Mouse (Mus musculus) MEL (cell line): ENCODE measurements around the gene Bicral. TPM values are rescaled to one million over a fixed set of nuclear protein-coding genes. Genes with fewer than 3 reads are reported as not detected.

Experiments
- DNase-seq: peaks from one replicate; pipeline ENCODE4 v3.0.0; 2011; ENCODE audit warnings: low read depth, low spot score
- H3K27ac ChIP-seq: 2 replicates; pipeline ENCODE4 v1.5.1; 2012; ENCODE audit warnings: low read depth, mild to moderate bottlenecking, control low read depth, low read length, moderate library complexity; ENCODE audit not compliant: control insufficient read depth
- H3K27me3 ChIP-seq, 2 experiments: fragments of 150-350 bp in 1 of 2; sonication (generic) in 1 of 2; 2 replicates each; pipeline ENCODE4 v1.6.1; 2012; ENCODE audit warnings: low read length in 2 of 2, mild to moderate bottlenecking in 2 of 2, improper control_type of control experiment in 1 of 2, moderate library complexity in 1 of 2; ENCODE audit not compliant: insufficient read depth in 2 of 2, control insufficient read depth in 1 of 2
- H3K36me3 ChIP-seq, 2 experiments: 2 replicates each; pipeline ENCODE4 v1.6.1; 2012 to 2014; ENCODE audit warnings: low read length in 2 of 2, improper control_type of control experiment in 1 of 2, inconsistent platforms in 1 of 2, mild to moderate bottlenecking in 1 of 2; ENCODE audit not compliant: insufficient read depth in 2 of 2, control insufficient read depth in 1 of 2
- H3K4me1 ChIP-seq, 2 experiments: fragments of 150-350 bp in 1 of 2; sonication (generic) in 1 of 2; 2 replicates each; pipeline ENCODE4 v1.6.1; 2012; ENCODE audit warnings: low read length in 2 of 2, improper control_type of control experiment in 1 of 2, mild to moderate bottlenecking in 1 of 2; ENCODE audit not compliant: insufficient read depth in 2 of 2, control insufficient read depth in 1 of 2
- H3K4me3 ChIP-seq, 2 experiments: fragments of 150-350 bp in 1 of 2; sonication (generic) in 1 of 2; 2 replicates each; pipeline ENCODE4 v1.5.1; 2012; ENCODE audit warnings: low read depth in 2 of 2, low read length in 2 of 2, mild to moderate bottlenecking in 2 of 2, moderate library complexity in 2 of 2, control low read depth in 1 of 2, improper control_type of control experiment in 1 of 2; ENCODE audit not compliant: control insufficient read depth in 1 of 2, insufficient read depth in 1 of 2
- H3K79me2 ChIP-seq: 2 replicates; pipeline ENCODE4 v1.6.1; 2012; ENCODE audit warnings: mild to moderate bottlenecking, low read length, moderate library complexity; ENCODE audit not compliant: control insufficient read depth, poor library complexity, insufficient read depth
- H3K9ac ChIP-seq: 2 replicates; pipeline ENCODE4 v1.6.1; 2012; ENCODE audit warnings: low read depth, mild to moderate bottlenecking, control low read depth, low read length, moderate library complexity; ENCODE audit not compliant: control insufficient read depth, poor library complexity, severe bottlenecking
- H3K9me3 ChIP-seq: fragments of 150-350 bp; sonication (generic); replicated peaks from 2 replicates; pipeline ENCODE4 v1.6.1; 2012; ENCODE audit warnings: mild to moderate bottlenecking, low read length, improper control_type of control experiment, moderate library complexity; ENCODE audit not compliant: insufficient read depth
- BHLHE40 ChIP-seq: IDR thresholded peaks from 2 replicates; pipeline ENCODE4 v1.6.1; 2012; ENCODE audit warnings: low read depth, mild to moderate bottlenecking, inconsistent platforms, low read length, improper control_type of control experiment, borderline replicate concordance
- CHD1 ChIP-seq: IDR thresholded peaks from 2 replicates; pipeline ENCODE4 v1.6.1; 2012; ENCODE audit warnings: low read depth, mild to moderate bottlenecking, inconsistent platforms, low read length, improper control_type of control experiment
- ELF1 ChIP-seq: IDR thresholded peaks from 2 replicates; pipeline ENCODE4 v1.6.1; 2014; ENCODE audit warnings: low read depth, mild to moderate bottlenecking, inconsistent platforms, low read length, improper control_type of control experiment, moderate library complexity
- ETS1 ChIP-seq: IDR thresholded peaks from 2 replicates; pipeline ENCODE4 v1.6.1; 2012; ENCODE audit warnings: low read depth, mild to moderate bottlenecking, inconsistent platforms, low read length, improper control_type of control experiment, moderate library complexity
- HCFC1 ChIP-seq: IDR thresholded peaks from 2 replicates; pipeline ENCODE4 v1.6.1; 2012; ENCODE audit warnings: low read depth, mild to moderate bottlenecking, inconsistent platforms, low read length, improper control_type of control experiment, moderate library complexity
- JUND ChIP-seq: IDR thresholded peaks from 2 replicates; pipeline ENCODE4 v1.6.1; 2011; ENCODE audit warnings: low read depth, mild to moderate bottlenecking, improper control_type of control experiment, low read length
- MAFK ChIP-seq: IDR thresholded peaks from 2 replicates; pipeline ENCODE4 v1.6.1; 2011; ENCODE audit warnings: low read depth, mild to moderate bottlenecking, low read length, improper control_type of control experiment, borderline replicate concordance
- MAZ ChIP-seq: IDR thresholded peaks from 2 replicates; pipeline ENCODE4 v1.6.1; 2012; ENCODE audit warnings: low read depth, mild to moderate bottlenecking, inconsistent platforms, low read length, improper control_type of control experiment
- MEF2A ChIP-seq: IDR thresholded peaks from 2 replicates; pipeline ENCODE4 v1.6.1; 2014; ENCODE audit warnings: low read depth, mild to moderate bottlenecking, inconsistent platforms, low read length, improper control_type of control experiment; ENCODE audit not compliant: poor library complexity, insufficient replicate concordance, severe bottlenecking; ENCODE audit errors: extremely low read depth
- MXI1 ChIP-seq: IDR thresholded peaks from 2 replicates; pipeline ENCODE4 v1.6.1; 2011; ENCODE audit warnings: mild to moderate bottlenecking, low read depth, low read length, improper control_type of control experiment
- MYB ChIP-seq: IDR thresholded peaks from 2 replicates; pipeline ENCODE4 v1.6.1; 2011; ENCODE audit warnings: mild to moderate bottlenecking, low read depth, low read length, improper control_type of control experiment
- MYC ChIP-seq: IDR thresholded peaks from 2 replicates; pipeline ENCODE4 v1.6.1; 2011; ENCODE audit warnings: low read depth, mild to moderate bottlenecking, low read length, improper control_type of control experiment, moderate library complexity
- NELFE ChIP-seq: IDR thresholded peaks from 2 replicates; pipeline ENCODE4 v1.6.1; 2011; ENCODE audit warnings: low read depth, low read length, improper control_type of control experiment
- NRF1 ChIP-seq: IDR thresholded peaks from 2 replicates; pipeline ENCODE4 v1.6.1; 2014; ENCODE audit warnings: low read depth, mild to moderate bottlenecking, inconsistent platforms, low read length, improper control_type of control experiment, moderate library complexity; ENCODE audit not compliant: poor library complexity, insufficient read depth, severe bottlenecking
- POLR2A ChIP-seq, 2 experiments: IDR thresholded peaks; 2 replicates each; pipeline ENCODE4 v1.6.1; 2011 to 2012; ENCODE audit warnings: low read length in 2 of 2, mild to moderate bottlenecking in 2 of 2, control low read depth in 1 of 2, improper control_type of control experiment in 1 of 2, low read depth in 1 of 2, moderate library complexity in 1 of 2; ENCODE audit not compliant: control insufficient read depth in 1 of 2, insufficient read depth in 1 of 2, poor library complexity in 1 of 2
- POLR2AphosphoS2 ChIP-seq: IDR thresholded peaks from 2 replicates; pipeline ENCODE4 v1.6.1; 2011; ENCODE audit warnings: low read length, improper control_type of control experiment
- RAD21 ChIP-seq: IDR thresholded peaks from 2 replicates; pipeline ENCODE4 v1.6.1; 2011; ENCODE audit warnings: mild to moderate bottlenecking, low read depth, low read length, improper control_type of control experiment
- RCOR1 ChIP-seq: IDR thresholded peaks from 2 replicates; pipeline ENCODE4 v1.6.1; 2012; ENCODE audit warnings: low read depth, mild to moderate bottlenecking, inconsistent platforms, low read length, improper control_type of control experiment
- SIN3A ChIP-seq: IDR thresholded peaks from 2 replicates; pipeline ENCODE4 v1.6.1; 2012; ENCODE audit warnings: low read length, improper control_type of control experiment, inconsistent platforms
- SMC3 ChIP-seq: IDR thresholded peaks from 2 replicates; pipeline ENCODE4 v1.6.1; 2011; ENCODE audit warnings: low read depth, low read length, improper control_type of control experiment
- TBP ChIP-seq: IDR thresholded peaks from 2 replicates; pipeline ENCODE4 v1.8.0; 2011; ENCODE audit warnings: low read depth, low read length, improper control_type of control experiment
- UBTF ChIP-seq: IDR thresholded peaks from 2 replicates; pipeline ENCODE4 v1.6.1; 2012; ENCODE audit warnings: low read depth, mild to moderate bottlenecking, inconsistent platforms, low read length, improper control_type of control experiment, moderate library complexity, borderline replicate concordance; ENCODE audit not compliant: insufficient read depth
- USF1 ChIP-seq: IDR thresholded peaks from 2 replicates; pipeline ENCODE4 v1.6.1; 2014; ENCODE audit warnings: low read depth, mild to moderate bottlenecking, inconsistent platforms, low read length, improper control_type of control experiment, moderate library complexity
- ZKSCAN1 ChIP-seq: IDR thresholded peaks from 2 replicates; pipeline ENCODE4 v1.6.1; 2012; ENCODE audit warnings: low read depth, mild to moderate bottlenecking, inconsistent platforms, low read length, improper control_type of control experiment, moderate library complexity
- ZMIZ1 ChIP-seq: IDR thresholded peaks from 2 replicates; pipeline ENCODE4 v1.6.1; 2012; ENCODE audit warnings: low read depth, mild to moderate bottlenecking, inconsistent platforms, low read length, improper control_type of control experiment, moderate library complexity
- ZNF384 ChIP-seq: IDR thresholded peaks from 2 replicates; pipeline ENCODE4 v1.6.1; 2012; ENCODE audit warnings: low read depth, mild to moderate bottlenecking, inconsistent platforms, low read length, improper control_type of control experiment
- polyA plus RNA-seq, 2 experiments: library from polyadenylated mRNA; stranded (reverse) in 1 of 2; unstranded in 1 of 2; fragments of >175 nt in 1 of 2; fragments of >200 nt in 1 of 2; gene quantifications; 2 replicates each; pipeline versions ENCODE4 v1.2.1 to v1.2.4; 2012; ENCODE audit warnings: low replicate concordance in 2 of 2, low read depth in 1 of 2; ENCODE audit not compliant: insufficient read length in 2 of 2, insufficient read depth in 1 of 2, missing spikeins in 1 of 2
- total RNA-seq: library from RNA; depleted of rRNA; stranded (reverse); fragments of 300-350 nt; gene quantifications from 2 replicates; pipeline ENCODE4 v1.2.3, GENCODE M21; 2012

The Bicral gene
- total and polyA plus RNA-seq, 3 experiments: 3.7 to 6.9 TPM; not detected in 1

DNA sequence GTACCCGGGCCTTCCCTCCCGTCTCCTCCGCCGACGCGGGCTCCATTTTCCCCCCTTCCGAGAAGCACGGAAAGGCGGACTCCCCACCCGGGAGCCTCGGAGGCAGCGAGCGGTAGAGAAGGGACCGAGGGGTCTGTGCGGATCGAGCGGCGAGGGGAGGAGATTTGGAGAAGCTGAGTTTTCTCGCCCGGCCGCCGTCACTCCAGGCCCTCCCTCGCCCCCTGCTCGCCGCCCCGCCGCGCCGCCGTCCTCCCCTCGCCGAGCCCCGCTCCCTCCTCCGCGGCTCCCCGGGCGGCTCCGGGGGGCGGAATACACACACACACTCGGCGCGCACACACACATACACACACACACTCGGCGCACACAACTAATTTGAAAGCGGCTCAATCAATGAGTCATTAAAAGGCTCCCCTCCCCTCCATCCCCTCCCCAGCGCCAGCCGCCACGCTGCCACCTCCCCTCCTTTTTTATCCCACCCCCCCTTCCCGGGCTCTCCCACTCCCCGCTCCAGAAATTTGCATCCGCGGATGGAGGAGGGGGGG lies 850 bp downstream of the Bicral start:
- H3K9me3 ChIP-seq: no peaks in the 10 kb centered on the region
- H3K27me3 ChIP-seq: no peaks in the 10 kb centered on the region
- H3K4me1 ChIP-seq: peaks cover 3 to 17% of the 10 kb centered on the region in 2 experiments
- H3K27ac ChIP-seq: peak overlapping the region; percentile 99
- H3K4me3 ChIP-seq: peak overlapping the region; percentile 95 to 96
- H3K79me2 ChIP-seq: peaks cover 34% of the 10 kb centered on the region
- peak; percentile 72 for DNase-seq
- peaks cover 0 to 21% of the 10 kb centered on the region in 2 experiments; a peak in 2 of 4 replicates for H3K36me3 ChIP-seq
- TF ChIP-seq ZMIZ1: peak; percentile 65
- 0 out of 2 replicates have a peak, but pooled peaks have one; percentile 18 for TF ChIP-seq MYC
- peak; percentile 56; the same call in 1 of the 2 replicates for TF ChIP-seq MAZ
- TF ChIP-seq TBP: 0 out of 2 replicates have a peak, but pooled peaks have one; percentile 23
- TF ChIP-seq POLR2AphosphoS2: peak; percentile 28; the same call in 1 of the 2 replicates
- peak; percentile 42; the same call in 1 of the 2 replicates for TF ChIP-seq NELFE
- no peak for TF ChIP-seq RAD21
- peak; percentile 47 to 67; a peak in 3 of 4 replicates for TF ChIP-seq POLR2A (IDR thresholded peaks at IDR 0.05; ENCODE audit: control insufficient read depth in 1 of 2, insufficient read depth in 1 of 2, low read depth in 1 of 2, low read length in 2 of 2, poor library complexity in 1 of 2)
- no peak for TF ChIP-seq JUND
- TF ChIP-seq MXI1: peak; percentile 6; the same call in 1 of the 2 replicates
- TF ChIP-seq, all 39 proteins: peak for 8
- H3K9ac ChIP-seq: peak overlapping the region; percentile 100

GRCm38 (mm10) chr17:46856471-46857360 lies 1.6 kb downstream of the Bicral start:
- DNase-seq: peak; percentile 82
- Histone ChIP-seq H3K4me1 (peaks cover 3 to 17% of the 10 kb centered on the region in 2 experiments), H3K27me3 (no peaks in the 10 kb centered on the region), H3K9ac (peak overlapping the region; percentile 100), H3K4me3 (peak overlapping the region; percentile 95 to 96), H3K27ac (peak overlapping the region; percentile 99), H3K79me2 (peaks cover 34% of the 10 kb centered on the region), H3K9me3 (no peaks in the 10 kb centered on the region), H3K36me3 (peaks cover 0 to 21% of the 10 kb centered on the region in 2 experiments; a peak in 2 of 4 replicates)
- TF ChIP-seq JUND (no peak), USF1 (no peak), CHD1 (peak; percentile 68), MYB (no peak), SIN3A (no peak), BHLHE40 (no peak), ELF1 (no peak), MEF2A (no peak), NRF1 (no peak), ZKSCAN1 (no peak), TBP (peak; percentile 51; the same call in 1 of the 2 replicates), POLR2A (IDR thresholded peaks at IDR 0.05; ENCODE audit: control insufficient read depth in 1 of 2, insufficient read depth in 1 of 2, low read depth in 1 of 2, low read length in 2 of 2, poor library complexity in 1 of 2) (peak; percentile 28 to 65; a peak in 3 of 4 replicates), RAD21 (no peak), SMC3 (no peak), UBTF (peak; percentile 82; the same call in 1 of the 2 replicates), MAZ (no peak), HCFC1 (peak; percentile 63), MYC (no peak), ETS1 (no peak), MAFK (no peak), ZNF384 (0 out of 2 replicates have a peak, but pooled peaks have one; percentile 5), RCOR1 (no peak), NELFE (peak; percentile 56; the same call in 1 of the 2 replicates)
